Mouse (Mus musculus) CH12.LX (cell line): ENCODE measurements around the gene Mrpl14.

Source experiments
- CTCF ChIP-seq, 2 experiments: IDR thresholded peaks in 1 of 2; conservative IDR thresholded peaks in 1 of 2; 2 replicates each; pipeline ENCODE4 v1.5.1; 2011 to 2012; ENCODE audit warnings: low read depth in 2 of 2, low read length in 2 of 2, improper control_type of control experiment in 1 of 2, inconsistent platforms in 1 of 2, mild to moderate bottlenecking in 1 of 2, moderate library complexity in 1 of 2
- EP300 ChIP-seq: IDR thresholded peaks from 2 replicates; pipeline ENCODE4 v1.6.1; 2011; ENCODE audit warnings: low read length, improper control_type of control experiment
- IRF4 ChIP-seq: IDR thresholded peaks from 2 replicates; pipeline ENCODE4 v1.6.1; 2014; ENCODE audit warnings: low read depth, mild to moderate bottlenecking, inconsistent platforms, low read length, improper control_type of control experiment

GRCm38 (mm10) chr17:45659225-45659624, 26.9 kb upstream of the Mrpl14 start, which contains the start of gene Capn11:
- TF ChIP-seq IRF4: no peak
- TF ChIP-seq EP300: no peak
- no peak for TF ChIP-seq CTCF (conservative IDR thresholded peaks at IDR 0.05 in 1 of 2, IDR thresholded peaks at IDR 0.05 in 1 of 2; ENCODE audit: low read depth in 2 of 2, low read length in 2 of 2)
